Mouse (Mus musculus): ENCODE results near the gene Vps18. TPM values are rescaled to one million over a fixed set of nuclear protein-coding genes. Genes with fewer than 3 reads are reported as not detected.

The Vps18 gene
- polyA plus RNA-seq, 1 experiment from 2014 or later = 10.9 TPM

GRCm38 (mm10) chr2:119302876-119303275 is 14.3 kb downstream of the Vps18 start:
- Histone ChIP-seq H3K4me1 (ENCODE audit: control insufficient read depth, insufficient read depth, low read length) (peaks cover 30% of the 10 kb centered on the region), H3K27ac (ENCODE audit: low read length) (no peak overlapping the region), H3K9me3 (ENCODE audit: control insufficient read depth, low read depth, low read length) (no peaks in the 10 kb centered on the region), H3K36me3 (ENCODE audit: control insufficient read depth, insufficient read depth, low read length) (peaks cover 8% of the 10 kb centered on the region), H3K4me2 (replicated peaks; ENCODE audit: low read depth, low read length) (no peak overlapping the region), H3K4me3 (ENCODE audit: low read depth, low read length) (no peak overlapping the region), H3K9ac (replicated peaks; ENCODE audit: low read depth, low read length) (no peak overlapping the region), H3K27me3 (ENCODE audit: control insufficient read depth, insufficient read depth, low read length) (no peaks in the 10 kb centered on the region)
- ATAC-seq (ENCODE audit: insufficient number of reproducible peaks, insufficient read depth, low FRiP score, low read depth) = no peak
- 79% methylated on average over 6 of the region's 6 CpGs for WGBS

- no peak for ATAC-seq (ENCODE audit: insufficient number of reproducible peaks, insufficient read depth, low FRiP score, low read depth)
- Histone ChIP-seq H3K9me3 (ENCODE audit: control insufficient read depth, low read depth, low read length) (no peaks in the 10 kb centered on the region), H3K36me3 (ENCODE audit: control insufficient read depth, insufficient read depth, low read length) (0 out of 2 replicates have a peak, but pooled peaks cover 1% of the 10 kb centered on the region), H3K4me1 (ENCODE audit: control insufficient read depth, insufficient read depth, low read length) (peaks cover 27% of the 10 kb centered on the region), H3K4me3 (ENCODE audit: low read depth, low read length) (no peak overlapping the region), H3K27me3 (ENCODE audit: control insufficient read depth, insufficient read depth, low read length) (no peaks in the 10 kb centered on the region), H3K27ac (ENCODE audit: low read length) (peak overlapping the region; percentile 48; the same call in 1 of the 2 replicates), H3K9ac (replicated peaks; ENCODE audit: low read depth, low read length) (no peak overlapping the region), H3K4me2 (replicated peaks; ENCODE audit: low read depth, low read length) (no peak overlapping the region)
- 36% methylated on average over 3 of the region's 3 CpGs for WGBS
These were observed 15.9 kb downstream of the Vps18 start for GRCm38 (mm10) chr2:119304391-119304790.

GRCm38 (mm10) chr2:119304798-119305208 is 16.3 kb downstream of the Vps18 start:
- peak overlapping the region; percentile 67; the same call in 1 of the 2 replicates for H3K27ac ChIP-seq (ENCODE audit: low read length)
- H3K4me3 ChIP-seq (ENCODE audit: low read depth, low read length) = no peak overlapping the region
- 7% methylated on average over 3 of the region's 3 CpGs for WGBS
- no peak overlapping the region for H3K4me2 ChIP-seq (replicated peaks; ENCODE audit: low read depth, low read length)
- peak; percentile 68; the same call in 1 of the 2 replicates for ATAC-seq (ENCODE audit: insufficient number of reproducible peaks, insufficient read depth, low FRiP score, low read depth)
- H3K36me3 ChIP-seq (ENCODE audit: control insufficient read depth, insufficient read depth, low read length) = no peaks in the 10 kb centered on the region
- H3K27me3 ChIP-seq (ENCODE audit: control insufficient read depth, insufficient read depth, low read length) = no peaks in the 10 kb centered on the region
- no peaks in the 10 kb centered on the region for H3K9me3 ChIP-seq (ENCODE audit: control insufficient read depth, low read depth, low read length)
- H3K9ac ChIP-seq (replicated peaks; ENCODE audit: low read depth, low read length) = no peak overlapping the region
- peaks cover 25% of the 10 kb centered on the region for H3K4me1 ChIP-seq (ENCODE audit: control insufficient read depth, insufficient read depth, low read length)

- Histone ChIP-seq H3K4me1 (ENCODE audit: control insufficient read depth, insufficient read depth, low read length) (no peaks in the 10 kb centered on the region), H3K4me2 (replicated peaks; ENCODE audit: low read depth, low read length) (no peak overlapping the region), H3K27me3 (ENCODE audit: control insufficient read depth, insufficient read depth, low read length) (no peaks in the 10 kb centered on the region), H3K27ac (ENCODE audit: low read length) (no peak overlapping the region), H3K36me3 (ENCODE audit: control insufficient read depth, insufficient read depth, low read length) (no peaks in the 10 kb centered on the region), H3K9me3 (ENCODE audit: control insufficient read depth, low read depth, low read length) (no peaks in the 10 kb centered on the region), H3K4me3 (ENCODE audit: low read depth, low read length) (no peak overlapping the region), H3K9ac (replicated peaks; ENCODE audit: low read depth, low read length) (no peak overlapping the region)
- WGBS = 31% methylated on average over 12 of the region's 12 CpGs
- ATAC-seq (ENCODE audit: insufficient number of reproducible peaks, insufficient read depth, low FRiP score, low read depth) = no peak
These were observed 23.0 kb downstream of the Vps18 start for GRCm38 (mm10) chr2:119311544-119311943.

GRCm38 (mm10) chr2:119312380-119312958 is 23.9 kb downstream of the Vps18 start:
- Histone ChIP-seq H3K36me3 (ENCODE audit: control insufficient read depth, insufficient read depth, low read length) (no peaks in the 10 kb centered on the region), H3K27ac (ENCODE audit: low read length) (no peak overlapping the region), H3K4me3 (ENCODE audit: low read depth, low read length) (no peak overlapping the region), H3K27me3 (ENCODE audit: control insufficient read depth, insufficient read depth, low read length) (no peaks in the 10 kb centered on the region), H3K4me1 (ENCODE audit: control insufficient read depth, insufficient read depth, low read length) (no peaks in the 10 kb centered on the region), H3K9me3 (ENCODE audit: control insufficient read depth, low read depth, low read length) (no peaks in the 10 kb centered on the region), H3K9ac (replicated peaks; ENCODE audit: low read depth, low read length) (no peak overlapping the region), H3K4me2 (replicated peaks; ENCODE audit: low read depth, low read length) (no peak overlapping the region)
- WGBS = 73% methylated on average over 2 of the region's 2 CpGs
- no peak for ATAC-seq (ENCODE audit: insufficient number of reproducible peaks, insufficient read depth, low FRiP score, low read depth)

GRCm38 (mm10) chr2:119313780-119314479 is 25.4 kb downstream of the Vps18 start:
- WGBS = 37% methylated on average over 10 of the region's 10 CpGs
- Histone ChIP-seq H3K4me1 (ENCODE audit: control insufficient read depth, insufficient read depth, low read length) (no peaks in the 10 kb centered on the region), H3K4me2 (replicated peaks; ENCODE audit: low read depth, low read length) (no peak overlapping the region), H3K9me3 (ENCODE audit: control insufficient read depth, low read depth, low read length) (no peaks in the 10 kb centered on the region), H3K4me3 (ENCODE audit: low read depth, low read length) (no peak overlapping the region), H3K27me3 (ENCODE audit: control insufficient read depth, insufficient read depth, low read length) (no peaks in the 10 kb centered on the region), H3K27ac (ENCODE audit: low read length) (no peak overlapping the region), H3K36me3 (ENCODE audit: control insufficient read depth, insufficient read depth, low read length) (no peaks in the 10 kb centered on the region), H3K9ac (replicated peaks; ENCODE audit: low read depth, low read length) (no peak overlapping the region)
- no peak for ATAC-seq (ENCODE audit: insufficient number of reproducible peaks, insufficient read depth, low FRiP score, low read depth)

- WGBS = 82% methylated on average over 12 of the region's 12 CpGs
- Histone ChIP-seq H3K36me3 (ENCODE audit: control insufficient read depth, insufficient read depth, low read length) (no peaks in the 10 kb centered on the region), H3K4me3 (ENCODE audit: low read depth, low read length) (no peak overlapping the region), H3K9me3 (ENCODE audit: control insufficient read depth, low read depth, low read length) (no peaks in the 10 kb centered on the region), H3K4me1 (ENCODE audit: control insufficient read depth, insufficient read depth, low read length) (no peaks in the 10 kb centered on the region), H3K27ac (ENCODE audit: low read length) (no peak overlapping the region), H3K27me3 (ENCODE audit: control insufficient read depth, insufficient read depth, low read length) (no peaks in the 10 kb centered on the region), H3K9ac (replicated peaks; ENCODE audit: low read depth, low read length) (no peak overlapping the region), H3K4me2 (replicated peaks; ENCODE audit: low read depth, low read length) (no peak overlapping the region)
- ATAC-seq (ENCODE audit: insufficient number of reproducible peaks, insufficient read depth, low FRiP score, low read depth) = no peak
These were observed 26.3 kb downstream of the Vps18 start for GRCm38 (mm10) chr2:119314742-119315310.

- peak; percentile 29; the same call in 1 of the 2 replicates for ATAC-seq (ENCODE audit: insufficient number of reproducible peaks, insufficient read depth, low FRiP score, low read depth)
- no peaks in the 10 kb centered on the region for H3K36me3 ChIP-seq (ENCODE audit: control insufficient read depth, insufficient read depth, low read length)
- H3K4me1 ChIP-seq (ENCODE audit: control insufficient read depth, insufficient read depth, low read length) = peaks cover 17% of the 10 kb centered on the region
- peak overlapping the region; percentile 13; the same call in 1 of the 2 replicates for H3K27ac ChIP-seq (ENCODE audit: low read length)
- no peak overlapping the region for H3K4me2 ChIP-seq (replicated peaks; ENCODE audit: low read depth, low read length)
- 48% methylated on average over 3 of the region's 3 CpGs for WGBS
- H3K9me3 ChIP-seq (ENCODE audit: control insufficient read depth, low read depth, low read length) = no peaks in the 10 kb centered on the region
- no peak overlapping the region for H3K9ac ChIP-seq (replicated peaks; ENCODE audit: low read depth, low read length)
- H3K27me3 ChIP-seq (ENCODE audit: control insufficient read depth, insufficient read depth, low read length) = peaks cover 24% of the 10 kb centered on the region
- no peak overlapping the region for H3K4me3 ChIP-seq (ENCODE audit: low read depth, low read length)
These were observed 29.6 kb downstream of the Vps18 start for GRCm38 (mm10) chr2:119318043-119318710.
